Mouse (Mus musculus) testis, adult 2 months (tissue): ENCODE measurements around the gene Atxn1. TPM values are rescaled to one million over a fixed set of nuclear protein-coding genes. Genes with fewer than 3 reads are reported as not detected.

ENCODE experiments used
- H3K27ac ChIP-seq: fragments of 200-500 bp; 2 replicates; pipeline ENCODE4 v1.5.1; 2012; ENCODE audit warnings: low read depth, low read length; ENCODE audit not compliant: control insufficient read depth, insufficient read depth
- H3K27me3 ChIP-seq: fragments of 200-500 bp; 2 replicates; pipeline ENCODE4 v1.6.1; 2012; ENCODE audit warnings: mild to moderate bottlenecking, low read length, moderate library complexity; ENCODE audit not compliant: control insufficient read depth, insufficient read depth
- H3K36me3 ChIP-seq: fragments of 200-500 bp; 2 replicates; pipeline ENCODE4 v1.6.1; 2012; ENCODE audit warnings: mild to moderate bottlenecking, low read length; ENCODE audit not compliant: control insufficient read depth, insufficient read depth
- H3K4me1 ChIP-seq: fragments of 200-500 bp; 2 replicates; pipeline ENCODE4 v1.6.1; 2012; ENCODE audit warnings: low read length; ENCODE audit not compliant: control insufficient read depth, insufficient read depth
- H3K4me3 ChIP-seq: fragments of 200-500 bp; 2 replicates; pipeline ENCODE4 v1.5.1; 2012; ENCODE audit warnings: low read depth, mild to moderate bottlenecking, low read length, moderate library complexity, mixed read lengths; ENCODE audit not compliant: control insufficient read depth
- CTCF ChIP-seq: fragments of 200-500 bp; IDR thresholded peaks from 2 replicates; pipeline ENCODE4 v1.5.1; 2012; ENCODE audit warnings: low read depth, mild to moderate bottlenecking, inconsistent platforms, low read length, moderate library complexity; ENCODE audit not compliant: control insufficient read depth, insufficient read depth, insufficient replicate concordance
- POLR2A ChIP-seq: fragments of 200-500 bp; IDR thresholded peaks from 2 replicates; pipeline ENCODE4 v1.6.1; 2012; ENCODE audit warnings: low read depth, mild to moderate bottlenecking, inconsistent platforms, low read length, moderate library complexity; ENCODE audit not compliant: control insufficient read depth
- polyA plus RNA-seq: library from polyadenylated mRNA; depleted of rRNA; stranded (reverse); fragments of >200 nt; gene quantifications from 2 replicates; pipeline ENCODE4 v1.2.3, GENCODE M21; 2012

The Atxn1 gene
- polyA plus RNA-seq, 1 experiment: 3.2 TPM

- Histone ChIP-seq H3K27me3 (no peaks in the 10 kb centered on the region), H3K4me1 (no peaks in the 10 kb centered on the region), H3K36me3 (no peaks in the 10 kb centered on the region), H3K4me3 (no peak overlapping the region), H3K27ac (no peak overlapping the region)
- TF ChIP-seq POLR2A (no peak), CTCF (no peak)
Measured at GRCm38 (mm10) chr13:45851156-45851555, 113.7 kb downstream of the Atxn1 start.

GRCm38 (mm10) chr13:45850181-45850974, 114.4 kb downstream of the Atxn1 start:
- Histone ChIP-seq H3K4me1 (no peaks in the 10 kb centered on the region), H3K36me3 (no peaks in the 10 kb centered on the region), H3K27me3 (no peaks in the 10 kb centered on the region), H3K27ac (no peak overlapping the region), H3K4me3 (no peak overlapping the region)
- TF ChIP-seq POLR2A (no peak), CTCF (no peak)

- Histone ChIP-seq H3K36me3 (no peaks in the 10 kb centered on the region), H3K27ac (no peak overlapping the region), H3K4me1 (no peaks in the 10 kb centered on the region), H3K27me3 (no peaks in the 10 kb centered on the region), H3K4me3 (no peak overlapping the region)
- no peak for TF ChIP-seq POLR2A
- TF ChIP-seq CTCF: no peak
Measured at GRCm38 (mm10) chr13:45849145-45850023, 115.4 kb downstream of the Atxn1 start.

- Histone ChIP-seq H3K4me3 (no peak overlapping the region; the same call in 1 of the 2 replicates), H3K36me3 (no peaks in the 10 kb centered on the region), H3K27me3 (no peaks in the 10 kb centered on the region), H3K27ac (no peak overlapping the region), H3K4me1 (no peaks in the 10 kb centered on the region)
- TF ChIP-seq POLR2A (no peak), CTCF (no peak)
Measured at GRCm38 (mm10) chr13:45842511-45843055, 122.2 kb downstream of the Atxn1 start.

GRCm38 (mm10) chr13:45839901-45840300, 124.9 kb downstream of the Atxn1 start:
- TF ChIP-seq CTCF (no peak), POLR2A (no peak)
- Histone ChIP-seq H3K36me3 (no peaks in the 10 kb centered on the region), H3K4me3 (no peak overlapping the region), H3K27ac (no peak overlapping the region), H3K4me1 (no peaks in the 10 kb centered on the region), H3K27me3 (no peaks in the 10 kb centered on the region)

- no peaks in the 10 kb centered on the region for H3K4me1 ChIP-seq
- no peaks in the 10 kb centered on the region for H3K36me3 ChIP-seq
- no peak for TF ChIP-seq POLR2A
- no peak for TF ChIP-seq CTCF
- no peak overlapping the region for H3K27ac ChIP-seq
- H3K27me3 ChIP-seq: no peaks in the 10 kb centered on the region
- H3K4me3 ChIP-seq: no peak overlapping the region
Measured at GRCm38 (mm10) chr13:45837609-45838220, 127.1 kb downstream of the Atxn1 start.
